Mouse (Mus musculus) liver, adult (tissue): Measurements from ENCODE around the gene 4930404N11Rik.

Experiments used
- GATA4 ChIP-seq: IDR thresholded peaks from 2 replicates; pipeline ENCODE4 v1.6.1; 2014; ENCODE audit warnings: mild to moderate bottlenecking, low read length; ENCODE audit not compliant: insufficient replicate concordance

The 4930404N11Rik gene

GRCm38 (mm10) chr10:81335393-81336340, 29.9 kb downstream of the 4930404N11Rik start:
- TF ChIP-seq GATA4: no peak

GRCm38 (mm10) chr10:81334324-81334723, 31.3 kb downstream of the 4930404N11Rik start:
- no peak for TF ChIP-seq GATA4

GRCm38 (mm10) chr10:81332277-81332676, 33.3 kb downstream of the 4930404N11Rik start:
- no peak for TF ChIP-seq GATA4

GRCm38 (mm10) chr10:81330007-81330406, 35.6 kb downstream of the 4930404N11Rik start:
- TF ChIP-seq GATA4: no peak

GRCm38 (mm10) chr10:81329194-81329975, 36.2 kb downstream of the 4930404N11Rik start:
- no peak for TF ChIP-seq GATA4

GRCm38 (mm10) chr10:81328386-81328785, 37.2 kb downstream of the 4930404N11Rik start, which contains the start of gene Tbxa2r:
TSS of gene Tbxa2r (plus strand) at chr10:81328731.
- no peak for TF ChIP-seq GATA4

GRCm38 (mm10) chr10:81327959-81328358, 37.7 kb downstream of the 4930404N11Rik start:
- peak; percentile 72; the same call in 1 of the 2 replicates for TF ChIP-seq GATA4

DNA sequence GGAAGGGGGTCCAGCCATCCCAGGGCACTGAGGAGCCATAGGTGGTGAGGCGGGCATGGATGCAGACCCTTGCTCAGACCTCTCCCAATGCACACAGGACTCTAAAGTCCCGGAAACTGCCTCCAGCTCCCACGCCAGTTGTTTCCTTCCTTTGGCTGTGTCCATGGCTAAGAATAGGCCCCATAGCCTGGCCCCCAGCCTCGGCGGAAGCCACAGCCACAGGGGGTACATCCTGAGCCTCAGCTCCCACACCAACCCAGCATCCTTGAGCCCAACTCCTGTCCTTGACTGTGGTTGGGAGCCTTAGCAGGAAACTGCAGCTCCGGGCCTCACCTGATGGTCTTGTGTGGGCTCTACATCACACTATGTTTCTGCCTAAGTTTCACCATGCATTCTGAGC, 38.8 kb downstream of the 4930404N11Rik start:
- peak; percentile 41; the same call in 1 of the 2 replicates for TF ChIP-seq GATA4

- no peak for TF ChIP-seq GATA4
Measured at GRCm38 (mm10) chr10:81325781-81326180, 39.8 kb downstream of the 4930404N11Rik start.

DNA sequence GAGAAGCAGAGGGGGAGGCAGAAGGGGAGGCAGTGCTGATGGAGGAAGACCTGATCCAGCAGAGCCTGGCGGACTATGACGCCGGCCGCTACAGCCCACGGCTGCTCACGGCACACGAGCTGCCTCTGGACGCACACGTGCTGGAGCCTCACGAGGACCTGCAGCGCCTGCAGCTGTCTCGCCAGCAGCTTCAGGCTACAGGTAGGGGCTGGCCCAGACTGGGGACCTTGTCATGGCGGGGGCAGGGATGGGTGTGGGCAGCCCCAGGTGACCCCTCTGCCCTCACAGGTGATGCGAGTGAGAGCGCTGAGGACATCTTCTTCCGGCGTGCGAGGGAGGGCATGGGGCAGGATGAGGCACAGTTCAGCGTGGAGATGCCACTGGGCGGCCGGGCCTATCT, 40.4 kb downstream of the 4930404N11Rik start:
- TF ChIP-seq GATA4: no peak

- no peak for TF ChIP-seq GATA4
Measured at GRCm38 (mm10) chr10:81323791-81324530, 41.7 kb downstream of the 4930404N11Rik start.

DNA sequence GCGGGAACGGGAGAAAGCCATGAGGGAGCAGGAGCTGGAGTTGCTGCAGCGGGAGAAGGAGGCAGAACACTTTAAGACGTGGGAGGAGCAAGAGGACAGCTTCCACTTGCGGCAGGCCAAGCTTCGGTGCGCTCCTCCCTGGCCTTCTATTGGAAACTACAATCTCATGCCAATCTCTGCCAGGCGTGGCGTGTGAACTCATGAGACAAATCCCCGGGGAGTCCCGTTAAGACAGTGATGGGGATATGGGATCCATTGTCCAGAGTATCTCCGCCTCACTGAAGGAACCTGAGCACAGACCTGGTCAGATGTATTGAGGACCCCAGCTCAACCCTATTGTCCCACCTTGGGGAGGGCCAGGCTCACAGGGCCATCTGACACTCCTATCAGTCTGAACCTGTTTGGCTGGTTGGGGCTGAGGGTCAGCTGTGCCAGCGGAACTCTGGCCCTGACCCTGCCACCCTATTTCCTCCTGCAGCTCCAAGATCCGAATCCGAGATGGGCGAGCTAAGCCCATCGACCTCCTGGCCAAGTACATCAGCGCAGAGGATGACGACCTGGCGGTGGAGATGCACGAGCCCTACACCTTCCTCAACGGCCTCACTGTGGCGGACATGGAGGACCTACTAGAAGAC, 42.4 kb downstream of the 4930404N11Rik start:
- TF ChIP-seq GATA4: no peak

DNA sequence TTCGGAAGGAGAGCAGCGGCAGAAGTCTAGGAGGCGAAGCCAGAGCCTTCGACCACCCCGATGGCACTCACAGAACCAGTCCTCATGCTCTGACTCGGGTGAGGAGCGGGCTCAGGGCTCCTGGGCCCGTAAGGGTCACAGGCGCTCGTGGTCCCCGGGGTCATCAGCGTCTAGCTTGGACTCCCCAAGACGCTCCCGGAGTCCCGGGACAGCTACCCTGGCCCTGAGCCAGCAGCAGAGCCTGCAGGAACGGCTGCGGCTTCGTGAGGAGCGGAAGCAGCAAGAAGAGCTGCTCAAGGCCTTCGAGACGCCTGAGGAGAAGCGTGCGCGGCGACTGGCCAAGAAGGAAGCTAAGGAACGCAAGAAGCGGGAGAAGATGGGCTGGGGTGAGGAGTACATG, 43.2 kb downstream of the 4930404N11Rik start:
- no peak for TF ChIP-seq GATA4

GRCm38 (mm10) chr10:81321436-81321835, 44.2 kb downstream of the 4930404N11Rik start:
- no peak for TF ChIP-seq GATA4
